Mouse (Mus musculus): ENCODE results near the gene Atad1. TPM values are rescaled to one million over a fixed set of nuclear protein-coding genes. Genes with fewer than 3 reads are reported as not detected.

The Atad1 gene
- polyA plus RNA-seq, 1 experiment = 14.8 TPM

- Histone ChIP-seq H3K27me3 (ENCODE audit: control insufficient read depth, insufficient read depth, insufficient read length) (no peaks in the 10 kb centered on the region), H3ac (ENCODE audit: control insufficient read depth, insufficient read length) (no peak overlapping the region), H3K79me2 (ENCODE audit: control insufficient read depth, insufficient read depth) (no peaks in the 10 kb centered on the region), H3K4me2 (ENCODE audit: low read depth) (no peak overlapping the region), H3K36me3 (ENCODE audit: control insufficient read depth, insufficient read depth) (no peaks in the 10 kb centered on the region), H3K4me3 (no peak overlapping the region)
- TF ChIP-seq MAX (IDR thresholded peaks at IDR 0.05; ENCODE audit: low read depth) (no peak), E2F4 (IDR thresholded peaks at IDR 0.05; ENCODE audit: insufficient read depth) (no peak), MYOD1 (IDR thresholded peaks at IDR 0.05; ENCODE audit: control insufficient read depth in 1 of 3, insufficient read length in 2 of 3, low read depth in 2 of 3) (no peak), USF1 (IDR thresholded peaks at IDR 0.05; ENCODE audit: low read depth) (no peak), SRF (IDR thresholded peaks at IDR 0.05; ENCODE audit: control insufficient read depth, insufficient read length, low read depth) (no peak), TCF3 (IDR thresholded peaks at IDR 0.05; ENCODE audit: insufficient read length, low read depth) (no peak), MYOG (IDR thresholded peaks at IDR 0.05; ENCODE audit: control insufficient read depth in 1 of 3, insufficient read depth in 1 of 3, insufficient read length in 2 of 3, low read depth in 2 of 3) (no peak), TCF12 (IDR thresholded peaks at IDR 0.05; ENCODE audit: insufficient read depth, poor library complexity, severe bottlenecking) (no peak), CEBPB (IDR thresholded peaks at IDR 0.05; ENCODE audit: insufficient read depth, poor library complexity, severe bottlenecking) (no peak), REST (IDR thresholded peaks at IDR 0.05; ENCODE audit: insufficient read depth, insufficient read length) (no peak), POLR2AphosphoS2 (IDR thresholded peaks at IDR 0.05; ENCODE audit: insufficient read length, low read depth) (no peak)
Measured at GRCm38 (mm10) chr19:32643642-32644041, 95.9 kb downstream of the Atad1 start.

- no peak overlapping the region for H3K4me3 ChIP-seq
- H3K36me3 ChIP-seq (ENCODE audit: control insufficient read depth, insufficient read depth) = no peaks in the 10 kb centered on the region
- no peak overlapping the region for H3K4me2 ChIP-seq (ENCODE audit: low read depth)
- TF ChIP-seq USF1 (IDR thresholded peaks at IDR 0.05; ENCODE audit: low read depth) = no peak
- no peak for TF ChIP-seq SRF (IDR thresholded peaks at IDR 0.05; ENCODE audit: control insufficient read depth, insufficient read length, low read depth)
- TF ChIP-seq POLR2A (IDR thresholded peaks at IDR 0.05; ENCODE audit: insufficient read length, low read depth) = no peak
- TF ChIP-seq E2F4 (IDR thresholded peaks at IDR 0.05; ENCODE audit: insufficient read depth) = no peak
- no peak for TF ChIP-seq MYOD1 (IDR thresholded peaks at IDR 0.05; ENCODE audit: control insufficient read depth in 1 of 3, insufficient read length in 2 of 3, low read depth in 2 of 3)
- no peak for TF ChIP-seq POLR2AphosphoS2 (IDR thresholded peaks at IDR 0.05; ENCODE audit: insufficient read length, low read depth)
- TF ChIP-seq REST (IDR thresholded peaks at IDR 0.05; ENCODE audit: insufficient read depth, insufficient read length) = no peak
- no peak for TF ChIP-seq TCF3 (IDR thresholded peaks at IDR 0.05; ENCODE audit: insufficient read length, low read depth)
- TF ChIP-seq MAX (IDR thresholded peaks at IDR 0.05; ENCODE audit: low read depth) = no peak
- TF ChIP-seq TCF12 (IDR thresholded peaks at IDR 0.05; ENCODE audit: insufficient read depth, poor library complexity, severe bottlenecking) = no peak
- TF ChIP-seq CEBPB (IDR thresholded peaks at IDR 0.05; ENCODE audit: insufficient read depth, poor library complexity, severe bottlenecking) = no peak
- TF ChIP-seq MYOG (IDR thresholded peaks at IDR 0.05; ENCODE audit: control insufficient read depth in 1 of 3, insufficient read depth in 1 of 3, insufficient read length in 2 of 3, low read depth in 2 of 3) = no peak
- no peak overlapping the region for H3ac ChIP-seq (ENCODE audit: control insufficient read depth, insufficient read length)
- no peaks in the 10 kb centered on the region for H3K79me2 ChIP-seq (ENCODE audit: control insufficient read depth, insufficient read depth)
- no peaks in the 10 kb centered on the region for H3K27me3 ChIP-seq (ENCODE audit: control insufficient read depth, insufficient read depth, insufficient read length)
Measured at GRCm38 (mm10) chr19:32641995-32642394, 97.6 kb downstream of the Atad1 start.

- no peak overlapping the region for H3K4me3 ChIP-seq
- no peaks in the 10 kb centered on the region for H3K79me2 ChIP-seq (ENCODE audit: control insufficient read depth, insufficient read depth)
- H3K27me3 ChIP-seq (ENCODE audit: control insufficient read depth, insufficient read depth, insufficient read length) = no peaks in the 10 kb centered on the region
- no peaks in the 10 kb centered on the region for H3K36me3 ChIP-seq (ENCODE audit: control insufficient read depth, insufficient read depth)
- TF ChIP-seq TCF12 (IDR thresholded peaks at IDR 0.05; ENCODE audit: insufficient read depth, poor library complexity, severe bottlenecking) (no peak), SRF (IDR thresholded peaks at IDR 0.05; ENCODE audit: control insufficient read depth, insufficient read length, low read depth) (no peak), POLR2AphosphoS2 (IDR thresholded peaks at IDR 0.05; ENCODE audit: insufficient read length, low read depth) (no peak), CEBPB (IDR thresholded peaks at IDR 0.05; ENCODE audit: insufficient read depth, poor library complexity, severe bottlenecking) (no peak), USF1 (IDR thresholded peaks at IDR 0.05; ENCODE audit: low read depth) (no peak), E2F4 (IDR thresholded peaks at IDR 0.05; ENCODE audit: insufficient read depth) (no peak), TCF3 (IDR thresholded peaks at IDR 0.05; ENCODE audit: insufficient read length, low read depth) (no peak), POLR2A (IDR thresholded peaks at IDR 0.05; ENCODE audit: insufficient read length, low read depth) (no peak), MYOG (IDR thresholded peaks at IDR 0.05; ENCODE audit: control insufficient read depth in 1 of 3, insufficient read depth in 1 of 3, insufficient read length in 2 of 3, low read depth in 2 of 3) (no peak), REST (IDR thresholded peaks at IDR 0.05; ENCODE audit: insufficient read depth, insufficient read length) (no peak), MAX (IDR thresholded peaks at IDR 0.05; ENCODE audit: low read depth) (no peak), MYOD1 (IDR thresholded peaks at IDR 0.05; ENCODE audit: control insufficient read depth in 1 of 3, insufficient read length in 2 of 3, low read depth in 2 of 3) (no peak)
- H3ac ChIP-seq (ENCODE audit: control insufficient read depth, insufficient read length) = no peak overlapping the region
- no peak overlapping the region for H3K4me2 ChIP-seq (ENCODE audit: low read depth)
Measured at GRCm38 (mm10) chr19:32641535-32641934, 98.1 kb downstream of the Atad1 start.

- H3K4me3 ChIP-seq = no peak overlapping the region
- no peaks in the 10 kb centered on the region for H3K79me2 ChIP-seq (ENCODE audit: control insufficient read depth, insufficient read depth)
- no peak for TF ChIP-seq CEBPB (IDR thresholded peaks at IDR 0.05; ENCODE audit: insufficient read depth, poor library complexity, severe bottlenecking)
- no peak for TF ChIP-seq MAX (IDR thresholded peaks at IDR 0.05; ENCODE audit: low read depth)
- TF ChIP-seq POLR2AphosphoS2 (IDR thresholded peaks at IDR 0.05; ENCODE audit: insufficient read length, low read depth) = no peak
- no peak for TF ChIP-seq USF1 (IDR thresholded peaks at IDR 0.05; ENCODE audit: low read depth)
- TF ChIP-seq TCF12 (IDR thresholded peaks at IDR 0.05; ENCODE audit: insufficient read depth, poor library complexity, severe bottlenecking) = no peak
- no peak for TF ChIP-seq MYOG (IDR thresholded peaks at IDR 0.05; ENCODE audit: control insufficient read depth in 1 of 3, insufficient read depth in 1 of 3, insufficient read length in 2 of 3, low read depth in 2 of 3)
- no peak for TF ChIP-seq MYOD1 (IDR thresholded peaks at IDR 0.05; ENCODE audit: control insufficient read depth in 1 of 3, insufficient read length in 2 of 3, low read depth in 2 of 3)
- TF ChIP-seq E2F4 (IDR thresholded peaks at IDR 0.05; ENCODE audit: insufficient read depth) = no peak
- TF ChIP-seq TCF3 (IDR thresholded peaks at IDR 0.05; ENCODE audit: insufficient read length, low read depth) = no peak
- TF ChIP-seq POLR2A (IDR thresholded peaks at IDR 0.05; ENCODE audit: insufficient read length, low read depth) = no peak
- no peak for TF ChIP-seq REST (IDR thresholded peaks at IDR 0.05; ENCODE audit: insufficient read depth, insufficient read length)
- no peak for TF ChIP-seq SRF (IDR thresholded peaks at IDR 0.05; ENCODE audit: control insufficient read depth, insufficient read length, low read depth)
- no peak overlapping the region for H3ac ChIP-seq (ENCODE audit: control insufficient read depth, insufficient read length)
- no peak overlapping the region for H3K4me2 ChIP-seq (ENCODE audit: low read depth)
- no peaks in the 10 kb centered on the region for H3K27me3 ChIP-seq (ENCODE audit: control insufficient read depth, insufficient read depth, insufficient read length)
- no peaks in the 10 kb centered on the region for H3K36me3 ChIP-seq (ENCODE audit: control insufficient read depth, insufficient read depth)
Measured at GRCm38 (mm10) chr19:32638276-32638903, 101.2 kb downstream of the Atad1 start.

All from myocyte (in vitro differentiated cells).